In genomic region chr2:180215011-180215461, GRCm38 (mm10) we compare ENCODE assay signal across 12 mouse cellular contexts. TPM values are rescaled to one million over a fixed set of nuclear protein-coding genes. Genes with fewer than 3 reads are reported as not detected.
A peak's percentile ranks its signal among the peaks of the same experiment; 100 is the strongest.
DNase-seq lines count a peak whose midpoint lies in the region; ATAC-seq lines count a peak whose summit lies in the region.
"Had no signal": no experiment of that assay in that cellular context is flagged by ENCODE, and none has a peak within 500 bp of the region (broad histone marks: within the 10 kb centered on the region; RNA-seq: fewer than 3 reads in every experiment).

No protein-coding gene starts in this region.

- H3K4me3 ChIP-seq in heart, embryonic 10.5 days, result no peak overlapping the region
- no peak overlapping the region for H3K4me3 ChIP-seq in heart, embryonic 14.5 days (ENCODE audit: control insufficient read depth in 1 of 2, insufficient read depth in 1 of 2, low read depth in 1 of 2, low read length in 2 of 2)
- H3K4me3 ChIP-seq: embryonic facial prominence, embryonic 13.5 days; limb, embryonic 15.5 days had no signal

- H3K9ac ChIP-seq in heart, embryonic 14.5 days (ENCODE audit: low read length), result 0 out of 2 replicates have a peak overlapping the region, but pooled peaks have one; percentile 48
- H3K9ac ChIP-seq: embryonic facial prominence, embryonic 13.5 days; hindbrain, embryonic 14.5 days; limb, embryonic 15.5 days had no signal

- H3K4me2 ChIP-seq in heart, embryonic 14.5 days (ENCODE audit: low read length), result 0 out of 2 replicates have a peak overlapping the region, but pooled peaks have one; percentile 7
- H3K4me2 ChIP-seq: embryonic facial prominence, embryonic 13.5 days; hindbrain, embryonic 14.5 days; limb, embryonic 15.5 days had no signal

- peaks cover 30% of the 10 kb centered on the region for H3K36me3 ChIP-seq in heart, embryonic 10.5 days
- H3K36me3 ChIP-seq in heart, embryonic 14.5 days (ENCODE audit: control insufficient read depth, insufficient read depth, low read length), result 0 out of 2 replicates have a peak, but pooled peaks cover 4% of the 10 kb centered on the region
- H3K36me3 ChIP-seq: embryonic facial prominence, embryonic 13.5 days; limb, embryonic 15.5 days had no signal

- peak overlapping the region; percentile 74 for H3K27ac ChIP-seq in heart, embryonic 10.5 days
- H3K27ac ChIP-seq in heart, embryonic 14.5 days (replicated peaks in 1 of 2; ENCODE audit: control insufficient read depth in 1 of 2, insufficient read depth in 1 of 2, low read depth in 2 of 2, low read length in 2 of 2), result peak overlapping the region; percentile 57 to 73; a peak in 3 of 4 replicates
- H3K27ac ChIP-seq: embryonic facial prominence, embryonic 13.5 days; hindbrain, embryonic 14.5 days; limb, embryonic 15.5 days had no signal

- WGBS in heart, embryonic 10.5 days, result 68% methylated on average over 8 of the region's 8 CpGs
- WGBS in heart, embryonic 14.5 days, result 58% methylated on average over 8 of the region's 8 CpGs

- H3K27me3 ChIP-seq in heart, embryonic 10.5 days (ENCODE audit: insufficient read depth, poor library complexity, severe bottlenecking), result no peaks in the 10 kb centered on the region
- H3K27me3 ChIP-seq in heart, embryonic 14.5 days (ENCODE audit: control insufficient read depth, insufficient read depth, low read length), result no peaks in the 10 kb centered on the region
- H3K27me3 ChIP-seq: embryonic facial prominence, embryonic 13.5 days; limb, embryonic 15.5 days had no signal

- no peak for ATAC-seq in heart, embryonic 14.5 days (ENCODE audit: insufficient number of reproducible peaks, insufficient read depth, low FRiP score, low read depth)
- ATAC-seq in granulocyte monocyte progenitor cell, adult 5-6 weeks (replicated peaks; ENCODE audit: poor library complexity, severe bottlenecking), result no peak

- intact Hi-C loops in heart, postnatal 25 days (cut with DNase I), result no loop called here
- intact Hi-C loops in left cerebral cortex, postnatal 14 days (cut with DNase I), result no loop called here

- H3K9me3 ChIP-seq in heart, embryonic 10.5 days, result no peaks in the 10 kb centered on the region
- H3K9me3 ChIP-seq in heart, embryonic 14.5 days (ENCODE audit: control insufficient read depth, low read length), result 0 out of 2 replicates have a peak, but pooled peaks cover 3% of the 10 kb centered on the region
- H3K9me3 ChIP-seq: embryonic facial prominence, embryonic 13.5 days; limb, embryonic 15.5 days had no signal

- no peak for DNase-seq in heart, embryonic 10.5 days (ENCODE audit: low spot score)
- DNase-seq in heart, postnatal 25 days (ENCODE audit: low spot score), result no peak
- DNase-seq in Muller cell, postnatal 12 days (ENCODE audit: inconsistent ontology term), result peak; percentile 74
- DNase-seq in kidney, postnatal 10 days, result peak; percentile 74
- DNase-seq in urinary bladder, postnatal 14 days (ENCODE audit: low spot score), result no peak
- DNase-seq in left cerebral cortex, postnatal 14 days (ENCODE audit: low spot score in 2 of 2), result no peak
- DNase-seq: spleen, adult 18-20 months had no signal

- H3K4me1 ChIP-seq in heart, embryonic 10.5 days, result peaks cover 63% of the 10 kb centered on the region
- H3K4me1 ChIP-seq in heart, embryonic 14.5 days (ENCODE audit: control insufficient read depth in 2 of 2, insufficient read depth in 2 of 2, low read length in 2 of 2), result peaks cover 37 to 47% of the 10 kb centered on the region in 2 experiments

RNA-seq across cellular contexts. Expression of gene Lama5, which starts 10.6 kb away (rescaled TPM):
- polyA plus RNA-seq in heart, embryonic 10.5 days (2016; fragmentation: Nextera tagmentation; extraction: Ambion mirVana), result 23.6 and 30.8 TPM in 2 replicates
- 10 to 100 TPM; 50.3 to 58.2 TPM for total RNA-seq in heart, postnatal 25 days (2021)
- 30.5 and 32.7 TPM in 2 replicates for polyA plus RNA-seq in heart, embryonic 14.5 days (2014; fragmentation: Nextera tagmentation; extraction: Ambion mirVana)
- 1 to 10 TPM; 8.0 to 9.7 TPM for total RNA-seq in left cerebral cortex, postnatal 14 days (2021)
- 0.06 TPM in 1 of 2 replicates, not detected in the other for total RNA-seq in granulocyte monocyte progenitor cell, adult 5-6 weeks (2014; fragmentation: Nextera tagmentation)
- total RNA-seq in granulocyte monocyte progenitor cell, adult 5-6 weeks (2017), result 0.05 TPM in 1 of 2 replicates, not detected in the other

RNA-seq across cellular contexts. Expression of gene Rps21, which starts 42.1 kb away (rescaled TPM):
- polyA plus RNA-seq in heart, embryonic 10.5 days (2016; fragmentation: Nextera tagmentation; extraction: Ambion mirVana), result 332 and 360 TPM in 2 replicates
- total RNA-seq in heart, postnatal 25 days (2021), result 100 to 1,000 TPM; 471 to 515 TPM
- 386 and 447 TPM in 2 replicates for polyA plus RNA-seq in heart, embryonic 14.5 days (2014; fragmentation: Nextera tagmentation; extraction: Ambion mirVana)
- 100 to 1,000 TPM; 565 to 568 TPM for total RNA-seq in left cerebral cortex, postnatal 14 days (2021)
- 3,456 and 3,912 TPM in 2 replicates for total RNA-seq in granulocyte monocyte progenitor cell, adult 5-6 weeks (2014; fragmentation: Nextera tagmentation)
- total RNA-seq in granulocyte monocyte progenitor cell, adult 5-6 weeks (2017), result 1,093 and 2,216 TPM in 2 replicates

RNA-seq across cellular contexts. Expression of gene Adrm1, which starts 43.8 kb away (rescaled TPM):
- 202 and 240 TPM in 2 replicates for polyA plus RNA-seq in heart, embryonic 10.5 days (2016; fragmentation: Nextera tagmentation; extraction: Ambion mirVana)
- total RNA-seq in heart, postnatal 25 days (2021), result 10 to 100 TPM; 73.1 to 83.5 TPM
- polyA plus RNA-seq in heart, embryonic 14.5 days (2014; fragmentation: Nextera tagmentation; extraction: Ambion mirVana), result 102 and 109 TPM in 2 replicates
- 100 to 1,000 TPM; 104 to 109 TPM for total RNA-seq in left cerebral cortex, postnatal 14 days (2021)
- total RNA-seq in granulocyte monocyte progenitor cell, adult 5-6 weeks (2014; fragmentation: Nextera tagmentation), result 101 and 102 TPM in 2 replicates
- 48.5 and 74.2 TPM in 2 replicates for total RNA-seq in granulocyte monocyte progenitor cell, adult 5-6 weeks (2017)

RNA-seq across cellular contexts. Expression of gene Cables2, which starts 58.3 kb away (rescaled TPM):
- polyA plus RNA-seq in heart, embryonic 10.5 days (2016; fragmentation: Nextera tagmentation; extraction: Ambion mirVana), result 12.4 and 13.1 TPM in 2 replicates
- total RNA-seq in heart, postnatal 25 days (2021), result 10 to 100 TPM; 13.0 to 13.8 TPM
- polyA plus RNA-seq in heart, embryonic 14.5 days (2014; fragmentation: Nextera tagmentation; extraction: Ambion mirVana), result 15.1 and 16.1 TPM in 2 replicates
- total RNA-seq in left cerebral cortex, postnatal 14 days (2021), result 10 to 100 TPM; 30.4 to 34.6 TPM
- 13.3 and 25.8 TPM in 2 replicates for total RNA-seq in granulocyte monocyte progenitor cell, adult 5-6 weeks (2014; fragmentation: Nextera tagmentation)
- 7.4 and 15.0 TPM in 2 replicates for total RNA-seq in granulocyte monocyte progenitor cell, adult 5-6 weeks (2017)

Comparison
In these comparisons a context has a peak if more than half of its experiments do, and no peak if none do; other contexts are left out.
1. DNase-seq: peak in Muller cell, postnatal 12 days (single experiment) and kidney, postnatal 10 days (single experiment); none in heart, embryonic 10.5 days (single experiment), heart, postnatal 25 days (single experiment), urinary bladder, postnatal 14 days (single experiment) and left cerebral cortex, postnatal 14 days (0 of 2).
2. RNA of gene Lama5, which starts 10.6 kb away (total RNA-seq): 50.3 to 58.2 TPM in heart, postnatal 25 days and 8.0 to 9.7 TPM in left cerebral cortex, postnatal 14 days; 0.05 to 0.06 TPM in granulocyte monocyte progenitor cell, adult 5-6 weeks; every median in the first group is over 4 times any median in the second.